Mouse (Mus musculus): ENCODE data around the gene Rabgap1l.

Gene Rabgap1l

GRCm38 (mm10) chr1:160247473-160247872 is 545.5 kb downstream of the Rabgap1l start:
- CTCF ChIA-PET, result interaction anchor here (0.6 to 0.9 kb wide), 2 partner anchors 38 to 50 kb away, joined by 3 to 7 read pairs; no protein-coding TSS in a partner anchor

DNA sequence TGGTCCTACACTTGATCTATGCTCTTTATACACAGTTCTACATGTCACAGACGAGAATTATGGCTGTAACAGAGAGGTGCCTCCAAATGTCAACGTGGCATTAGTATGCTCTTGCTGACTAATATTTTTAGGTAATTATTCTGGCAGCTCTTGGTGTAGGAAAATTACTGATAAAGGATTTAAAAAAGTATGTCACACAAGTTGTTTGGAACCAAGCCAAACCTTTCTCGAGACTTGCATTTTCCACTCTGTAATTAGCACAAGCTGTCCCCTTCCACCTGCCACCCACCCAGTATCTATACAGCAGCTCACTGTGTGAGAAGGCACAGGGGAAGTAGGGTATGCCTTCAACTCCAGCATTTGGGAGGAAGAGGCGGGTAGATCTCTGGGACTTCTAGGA is 546.2 kb downstream of the Rabgap1l start:
- CTCF ChIA-PET, result no interaction called here

DNA sequence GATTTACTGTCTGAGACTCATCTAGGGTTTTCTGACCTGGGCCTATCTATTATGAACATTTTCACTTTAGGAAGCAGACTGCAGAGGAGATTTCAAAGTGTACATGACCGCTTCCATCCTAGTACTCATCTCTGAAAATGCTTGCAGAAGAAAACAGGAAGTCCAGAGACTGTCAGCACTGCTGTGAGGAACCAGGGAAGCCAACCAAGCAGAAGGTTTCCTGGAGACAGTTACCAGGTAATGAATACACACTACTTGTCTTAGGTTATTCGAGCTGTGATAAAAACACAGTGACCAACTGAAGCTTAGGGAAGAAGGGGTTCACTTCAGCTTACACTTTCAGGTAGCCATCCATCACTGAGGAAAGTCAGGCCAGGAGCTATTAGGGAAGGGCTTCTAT is 547.1 kb downstream of the Rabgap1l start:
- CTCF ChIA-PET, result no interaction called here

GRCm38 (mm10) chr1:160244689-160245088 is 548.3 kb downstream of the Rabgap1l start:
- CTCF ChIA-PET, result interaction anchor here (0.7 kb wide), 1 partner anchor 133 kb away, joined by 3 read pairs; no protein-coding TSS in a partner anchor

DNA sequence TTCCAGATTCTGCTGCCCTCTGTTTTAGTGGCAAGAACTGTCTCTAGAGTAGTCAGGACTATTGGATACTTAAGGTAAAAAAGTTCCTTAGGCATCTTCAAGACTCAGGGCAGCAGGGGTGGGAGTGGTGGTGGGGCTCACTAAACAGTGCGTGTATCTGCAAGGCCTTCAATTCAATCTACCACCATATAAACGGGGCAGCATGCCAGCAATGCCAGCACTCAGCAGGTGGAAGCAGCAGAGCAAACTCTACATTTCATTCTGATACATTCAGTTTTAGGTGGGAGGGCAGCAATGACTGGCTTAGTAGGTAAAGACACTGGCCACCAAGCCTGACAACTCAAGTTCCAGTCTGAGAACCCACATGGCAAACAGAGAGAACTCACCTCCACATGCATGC is 552.9 kb downstream of the Rabgap1l start:
- CTCF ChIA-PET, result no interaction called here

DNA sequence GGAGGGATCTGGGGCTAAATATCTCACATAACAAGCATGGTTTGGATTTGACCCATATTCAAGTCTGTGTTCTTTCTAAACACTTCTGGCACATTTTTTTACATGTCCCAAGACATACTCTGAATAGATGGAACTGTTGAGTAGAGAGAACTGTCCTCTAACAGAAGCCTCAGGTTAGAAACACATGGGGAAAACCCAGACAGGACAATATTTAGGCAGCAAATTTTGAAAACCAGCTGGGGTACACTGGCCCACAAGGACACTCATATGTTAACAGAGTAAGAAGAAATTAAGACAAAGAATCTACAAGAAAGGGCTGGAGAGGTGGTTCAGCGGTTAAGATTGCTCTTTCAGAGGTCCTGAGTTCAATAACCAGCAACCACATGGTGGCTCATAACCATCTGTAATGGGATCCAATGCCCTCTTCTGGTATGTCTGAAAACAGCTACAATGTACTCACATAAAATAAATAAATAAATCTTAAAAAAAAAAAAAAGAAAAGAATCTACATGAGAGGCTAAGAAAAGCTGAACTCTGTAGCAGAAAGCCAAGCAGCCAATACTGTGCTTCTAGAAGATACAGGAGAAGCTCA is 554.1 kb downstream of the Rabgap1l start:
- CTCF ChIA-PET, result interaction anchor here (0.7 kb wide), 1 partner anchor 995 kb away, joined by 6 read pairs; no protein-coding TSS in a partner anchor

GRCm38 (mm10) chr1:160237981-160238380 is 555.0 kb downstream of the Rabgap1l start:
- CTCF ChIA-PET, result interaction anchor here (0.7 kb wide), 1 partner anchor 996 kb away, joined by 6 read pairs; no protein-coding TSS in a partner anchor

- CTCF ChIA-PET, result no interaction called here
Measured at GRCm38 (mm10) chr1:160233921-160234320, 559.1 kb downstream of the Rabgap1l start.

GRCm38 (mm10) chr1:160232113-160232512 is 560.9 kb downstream of the Rabgap1l start:
- CTCF ChIA-PET, result no interaction called here

- CTCF ChIA-PET, result no interaction called here
Measured at GRCm38 (mm10) chr1:160231013-160231412, 562.0 kb downstream of the Rabgap1l start.

GRCm38 (mm10) chr1:160227850-160228249 is 565.2 kb downstream of the Rabgap1l start:
- CTCF ChIA-PET, result no interaction called here

DNA sequence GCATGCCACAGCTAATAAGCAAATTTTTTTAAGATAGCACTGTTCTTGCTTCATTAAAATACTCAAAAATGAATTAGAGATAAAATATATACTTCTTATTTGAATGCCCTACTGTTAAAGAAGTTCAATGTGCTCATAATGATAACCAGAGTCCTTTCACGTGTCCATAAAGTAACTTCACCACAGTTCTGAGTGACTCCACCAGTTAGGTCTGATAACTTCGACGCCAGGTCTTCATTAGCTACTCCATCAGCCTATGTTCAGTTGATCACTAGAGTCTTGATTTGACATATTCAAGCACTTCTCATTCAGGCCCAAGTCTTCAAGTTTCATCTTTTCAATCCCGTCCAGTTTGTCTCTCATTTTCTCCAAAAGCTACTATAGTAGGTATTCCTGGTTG is 565.8 kb downstream of the Rabgap1l start:
- CTCF ChIA-PET, result no interaction called here

- CTCF ChIA-PET, result no interaction called here
Measured at GRCm38 (mm10) chr1:160224093-160224492, 568.9 kb downstream of the Rabgap1l start.

DNA sequence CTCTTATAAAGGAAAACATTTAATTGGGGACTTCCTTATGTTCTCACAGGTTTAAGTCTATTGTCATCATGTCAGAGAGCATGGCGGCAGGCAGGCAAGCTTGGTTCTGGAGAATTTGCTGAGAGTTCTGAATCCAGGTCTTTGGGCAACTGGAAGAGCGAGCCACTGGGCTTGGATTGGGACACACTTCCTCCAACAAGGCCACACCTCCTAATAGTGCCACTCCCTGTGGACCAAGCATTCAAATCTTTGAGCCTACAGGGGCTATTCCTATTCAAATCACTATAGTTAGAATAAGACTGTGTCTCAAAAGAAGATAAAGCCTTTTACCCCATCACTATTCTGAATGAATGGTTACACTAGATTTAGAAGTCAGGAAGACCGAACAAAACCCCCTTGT is 575.1 kb downstream of the Rabgap1l start:
- CTCF ChIA-PET, result no interaction called here

DNA sequence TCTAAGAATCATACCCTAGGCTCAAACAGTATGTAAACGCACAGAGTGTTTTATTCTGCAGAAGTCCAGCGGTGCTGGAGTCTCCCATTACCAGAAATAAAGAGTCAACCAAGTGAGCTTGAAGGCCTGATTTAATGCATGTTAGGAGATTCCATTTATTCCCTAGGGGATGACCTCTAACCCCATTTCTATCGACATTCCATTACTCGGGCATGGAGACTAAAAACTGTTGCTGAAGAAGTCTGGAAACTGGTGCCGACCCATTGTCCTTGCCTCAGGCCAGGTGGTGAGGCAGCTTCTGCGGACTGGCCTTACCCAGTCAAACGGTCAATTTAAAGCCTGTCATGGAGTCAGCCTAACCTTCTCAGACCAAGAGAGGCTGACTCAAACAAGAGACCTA is 578.8 kb downstream of the Rabgap1l start:
- CTCF ChIA-PET, result interaction anchor here (1.0 kb wide), 1 partner anchor 8 kb away, joined by 3 read pairs; no protein-coding TSS in a partner anchor

DNA sequence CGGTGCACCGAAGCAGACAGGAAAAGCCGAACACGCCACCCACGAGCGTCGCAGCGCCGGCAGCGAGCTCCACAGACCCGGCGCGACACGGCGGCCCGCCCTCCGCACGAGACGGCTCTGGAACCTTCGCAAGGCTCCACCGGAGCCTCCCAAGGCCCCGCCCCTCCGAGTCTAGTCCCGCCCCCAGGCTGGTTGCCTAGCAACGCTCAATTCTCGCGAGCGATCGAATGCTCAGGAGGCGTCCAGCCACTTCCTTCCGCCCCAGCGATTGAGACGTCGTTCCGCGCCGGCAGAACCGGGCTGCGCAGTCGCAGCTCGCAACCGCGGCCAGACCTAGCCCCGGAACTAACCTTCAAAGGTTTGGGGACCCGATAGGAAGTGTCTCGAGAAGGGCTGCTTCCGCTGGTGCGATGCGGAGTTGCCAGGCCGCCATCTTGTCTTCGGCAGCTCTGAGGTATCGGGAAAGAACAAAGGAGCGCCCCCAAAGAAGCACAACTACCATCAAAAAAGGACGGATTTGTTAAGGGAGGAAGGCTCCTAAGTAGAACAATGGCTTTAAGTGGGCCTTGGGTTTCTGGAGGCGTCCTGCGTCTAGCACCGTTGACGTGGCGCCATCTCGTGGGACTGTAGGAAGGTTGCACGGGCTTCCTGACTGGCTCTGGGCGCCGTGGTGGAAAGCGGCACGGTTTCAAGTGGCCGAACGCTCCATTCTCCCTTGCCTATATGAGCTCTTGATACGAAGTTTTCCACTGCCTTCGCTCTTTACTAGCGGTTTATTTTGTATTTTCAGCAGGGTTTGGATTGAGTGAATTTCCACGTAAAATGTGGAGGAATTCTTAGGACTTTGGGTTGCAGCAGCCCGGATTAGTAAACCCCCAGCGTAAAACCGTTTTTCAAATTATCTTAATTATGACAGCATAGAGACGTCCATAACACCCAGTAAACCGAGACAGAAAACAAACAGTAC is 580.0 kb downstream of the Rabgap1l start, which contains the start of gene Cacybp:
Cacybp (minus strand) TSS at position 173 of the 967 bp plus-strand sequence.
- CTCF ChIA-PET, result interaction anchor here (0.5 to 1.3 kb wide), 5 partner anchors 10 to 72 kb away, joined by 3 to 13 read pairs (median 3); no protein-coding TSS in a partner anchor

DNA sequence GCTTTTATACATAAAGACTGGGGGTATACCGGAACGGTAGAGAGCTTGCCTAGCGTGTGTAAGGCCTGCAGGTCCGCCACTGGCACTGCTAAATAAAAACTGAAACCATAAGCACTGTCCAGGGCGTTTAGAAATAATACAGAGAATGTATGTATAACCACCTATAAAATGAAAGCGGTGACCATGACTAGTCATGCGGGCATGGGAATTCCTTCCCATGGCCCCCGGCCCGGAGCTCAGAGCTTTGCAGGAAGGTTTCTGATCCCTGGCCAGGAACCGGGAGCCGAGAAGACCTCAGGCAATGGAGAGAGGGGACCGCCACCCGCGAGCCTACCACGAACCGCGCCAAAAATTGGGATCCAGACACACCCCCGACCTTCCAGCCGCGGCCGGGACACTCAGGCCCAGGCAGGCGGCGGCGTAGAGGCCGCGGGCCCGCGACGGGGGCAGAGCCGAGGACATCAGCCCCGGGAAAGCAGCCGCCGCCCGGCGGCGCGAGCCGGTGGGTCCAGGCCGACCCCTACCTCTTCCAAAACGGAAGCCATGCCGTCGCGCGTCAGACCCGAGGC is 580.8 kb downstream of the Rabgap1l start:
- CTCF ChIA-PET, result interaction anchor here (1.3 kb wide), 2 partner anchors 18 to 73 kb away, joined by 3 read pairs; no protein-coding TSS in a partner anchor

DNA sequence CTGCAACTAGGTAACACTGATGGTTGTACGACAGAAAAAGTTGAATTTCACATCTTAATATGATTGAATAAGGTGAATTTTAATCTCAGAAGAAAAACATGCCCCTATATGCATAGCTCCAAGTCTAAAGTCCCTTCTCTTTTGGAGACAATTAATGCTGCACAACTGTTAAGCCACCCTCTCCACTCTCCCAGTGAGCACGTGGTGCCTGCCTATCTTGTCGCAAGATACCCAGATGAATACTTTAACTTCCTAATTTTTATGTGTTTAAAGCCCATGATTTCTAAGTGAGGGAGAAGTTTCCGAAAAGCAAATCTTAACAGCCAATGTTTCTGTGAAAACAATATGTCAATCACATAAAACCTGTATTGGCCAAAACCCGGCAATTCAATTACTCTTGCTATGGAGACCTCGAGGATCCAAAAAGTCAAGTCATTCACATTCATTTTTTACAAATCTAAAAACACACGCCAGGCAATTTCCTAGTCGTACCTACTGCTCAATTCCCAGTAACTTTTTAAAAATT is 581.4 kb downstream of the Rabgap1l start:
- CTCF ChIA-PET, result interaction anchor here (1.3 kb wide), 1 partner anchor 17 kb away, joined by 3 read pairs; no protein-coding TSS in a partner anchor

- CTCF ChIA-PET, result no interaction called here
Measured at GRCm38 (mm10) chr1:160210566-160210965, 582.4 kb downstream of the Rabgap1l start.

DNA sequence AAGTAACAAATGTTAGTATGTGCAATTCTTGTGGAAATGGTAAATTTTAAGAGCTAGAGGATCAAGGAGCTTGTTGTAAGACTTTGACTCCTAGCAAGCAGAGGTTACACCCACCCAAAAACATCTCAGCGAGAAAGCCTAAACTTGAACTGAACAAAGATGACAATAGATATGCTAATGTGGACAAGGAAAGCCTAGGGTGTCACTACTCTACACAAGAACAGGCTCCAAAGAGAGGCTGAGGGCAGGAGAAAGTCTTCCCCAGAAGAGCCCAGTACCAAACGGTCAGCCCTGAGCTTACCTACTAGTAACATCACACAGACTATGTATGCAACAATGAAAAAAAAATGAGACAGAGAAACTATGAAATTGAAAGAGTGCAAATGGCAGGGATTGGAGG is 583.2 kb downstream of the Rabgap1l start:
- CTCF ChIA-PET, result interaction anchor here (0.7 kb wide), 1 partner anchor 38 kb away, joined by 7 read pairs; no protein-coding TSS in a partner anchor

- CTCF ChIA-PET, result no interaction called here
Measured at GRCm38 (mm10) chr1:160205486-160205885, 587.5 kb downstream of the Rabgap1l start.

DNA sequence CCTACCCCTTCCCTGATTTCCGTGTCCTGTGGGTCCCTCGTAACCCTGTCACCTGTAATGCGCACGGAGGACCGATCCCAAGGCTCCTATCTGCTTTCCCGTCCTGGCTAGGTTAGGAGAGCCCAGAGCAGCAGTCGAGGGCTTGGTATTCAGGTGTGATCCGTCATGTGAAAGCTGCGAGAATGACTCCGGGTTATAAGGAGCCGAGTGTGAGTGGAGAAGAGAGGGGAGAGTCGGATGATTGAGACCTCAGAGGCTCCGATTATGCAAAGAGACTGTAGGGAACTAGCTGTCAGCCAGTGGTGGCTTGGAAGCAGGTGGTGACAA is 597.7 kb downstream of the Rabgap1l start:
- CTCF ChIA-PET, result no interaction called here
